Mouse (Mus musculus): ENCODE data around the gene Fkbp6. TPM values are rescaled to one million over a fixed set of nuclear protein-coding genes. Genes with fewer than 3 reads are reported as not detected.
A peak's percentile ranks its signal among the peaks of the same experiment; 100 is the strongest.
"Not testable (repeated sequence)": the region's sequence is repeated elsewhere in the genome, so short reads cannot be mapped to it uniquely, and the experiment has no call there.

Gene Fkbp6
- polyA plus RNA-seq, 1 experiment from 2014 or later = not detected

GRCm38 (mm10) chr5:135369787-135370654 lies 20.2 kb upstream of the Fkbp6 start, which contains the start of gene Nsun5:
TSS of gene Nsun5 (plus strand) at chr5:135369953.
- Histone ChIP-seq H3K4me3 (peak within 1 kb of the TSS; percentile 84), H3K27ac (peak within 1 kb of the TSS; percentile 70; the same call in 1 of the 2 replicates), H3K27me3 (peaks cover 6% of the 10 kb centered on the region; the same call in 1 of the 2 replicates), H3K9ac (peak within 1 kb of the TSS; percentile 93), H3K4me2 (peak within 1 kb of the TSS; percentile 88), H3K9me3 (replicated peaks) (no peaks in the 10 kb centered on the region), H3K36me3 (ENCODE audit: poor library complexity, severe bottlenecking) (peaks cover 36% of the 10 kb centered on the region), H3K4me1 (peaks cover 22% of the 10 kb centered on the region)
- WGBS = 1% methylated on average over 64 of the region's 64 CpGs
- ATAC-seq = peak; percentile 84

- peaks cover 21% of the 10 kb centered on the region for H3K4me1 ChIP-seq
- not testable (repeated sequence) for ATAC-seq; H3K9me3 ChIP-seq (replicated peaks); H3K27ac ChIP-seq; H3K27me3 ChIP-seq
- peak overlapping the region; percentile 93 for H3K9ac ChIP-seq
- peak overlapping the region; percentile 88 for H3K4me2 ChIP-seq
- peaks cover 28% of the 10 kb centered on the region for H3K36me3 ChIP-seq (ENCODE audit: poor library complexity, severe bottlenecking)
- H3K4me3 ChIP-seq = peak overlapping the region; percentile 84
- 61% methylated on average over 9 of the region's 9 CpGs for WGBS
Observed at GRCm38 (mm10) chr5:135369196-135369595, 19.4 kb upstream of the Fkbp6 start.

GRCm38 (mm10) chr5:135368312-135368711 lies 18.5 kb upstream of the Fkbp6 start:
- no peak overlapping the region for H3K4me3 ChIP-seq
- 87% methylated on average over 6 of the region's 6 CpGs for WGBS
- no peak overlapping the region for H3K4me2 ChIP-seq
- H3K9me3 ChIP-seq (replicated peaks) = no peaks in the 10 kb centered on the region
- no peak overlapping the region for H3K27ac ChIP-seq
- peaks cover 7% of the 10 kb centered on the region; the same call in 1 of the 2 replicates for H3K27me3 ChIP-seq
- no peak overlapping the region for H3K9ac ChIP-seq
- peaks cover 19% of the 10 kb centered on the region for H3K36me3 ChIP-seq (ENCODE audit: poor library complexity, severe bottlenecking)
- peaks cover 21% of the 10 kb centered on the region for H3K4me1 ChIP-seq
- no peak for ATAC-seq

- Histone ChIP-seq H3K9me3 (replicated peaks) (no peaks in the 10 kb centered on the region), H3K27ac (no peak overlapping the region), H3K9ac (no peak overlapping the region), H3K36me3 (ENCODE audit: poor library complexity, severe bottlenecking) (peaks cover 15% of the 10 kb centered on the region), H3K4me1 (peaks cover 21% of the 10 kb centered on the region), H3K27me3 (peaks cover 7% of the 10 kb centered on the region; the same call in 1 of the 2 replicates), H3K4me3 (no peak overlapping the region), H3K4me2 (no peak overlapping the region)
- ATAC-seq = no peak
- WGBS = 55% methylated on average over 6 of the region's 6 CpGs
Observed at GRCm38 (mm10) chr5:135367841-135368240, 18.0 kb upstream of the Fkbp6 start.

- Histone ChIP-seq H3K27ac (no peak overlapping the region), H3K27me3 (peaks cover 7% of the 10 kb centered on the region; the same call in 1 of the 2 replicates), H3K4me1 (0 out of 2 replicates have a peak, but pooled peaks cover 1% of the 10 kb centered on the region), H3K36me3 (ENCODE audit: poor library complexity, severe bottlenecking) (no peaks in the 10 kb centered on the region), H3K4me3 (no peak overlapping the region), H3K9me3 (replicated peaks) (no peaks in the 10 kb centered on the region), H3K9ac (no peak overlapping the region), H3K4me2 (no peak overlapping the region)
- no peak for ATAC-seq
- 24% methylated on average over 12 of the region's 12 CpGs for WGBS
Observed at GRCm38 (mm10) chr5:135363540-135363939, 13.7 kb upstream of the Fkbp6 start.

- no peak for ATAC-seq
- Histone ChIP-seq H3K27ac (no peak overlapping the region), H3K4me1 (no peaks in the 10 kb centered on the region), H3K9me3 (replicated peaks) (peaks cover 2% of the 10 kb centered on the region), H3K27me3 (peaks cover 7% of the 10 kb centered on the region; the same call in 1 of the 2 replicates), H3K36me3 (ENCODE audit: poor library complexity, severe bottlenecking) (no peaks in the 10 kb centered on the region), H3K9ac (no peak overlapping the region), H3K4me3 (no peak overlapping the region), H3K4me2 (no peak overlapping the region)
- WGBS = 91% methylated on average over 3 of the region's 3 CpGs
Observed at GRCm38 (mm10) chr5:135362572-135362971, 12.7 kb upstream of the Fkbp6 start.

GRCm38 (mm10) chr5:135359772-135360171 lies 9.9 kb upstream of the Fkbp6 start:
- Histone ChIP-seq H3K36me3 (ENCODE audit: poor library complexity, severe bottlenecking) (no peaks in the 10 kb centered on the region), H3K9ac (no peak overlapping the region), H3K4me3 (no peak overlapping the region), H3K27ac (no peak overlapping the region), H3K9me3 (replicated peaks) (peaks cover 4% of the 10 kb centered on the region), H3K4me2 (no peak overlapping the region), H3K4me1 (no peaks in the 10 kb centered on the region), H3K27me3 (no peaks in the 10 kb centered on the region)
- WGBS = 93% methylated on average over 2 of the region's 2 CpGs
- no peak for ATAC-seq

- ATAC-seq = no peak
Observed at GRCm38 (mm10) chr5:135357556-135357955, 7.7 kb upstream of the Fkbp6 start.

GRCm38 (mm10) chr5:135356090-135356489 lies 6.2 kb upstream of the Fkbp6 start:
- Histone ChIP-seq H3K9ac (no peak overlapping the region), H3K27me3 (peaks cover 11% of the 10 kb centered on the region), H3K4me3 (no peak overlapping the region), H3K4me2 (no peak overlapping the region), H3K27ac (no peak overlapping the region), H3K36me3 (ENCODE audit: poor library complexity, severe bottlenecking) (no peaks in the 10 kb centered on the region), H3K4me1 (no peaks in the 10 kb centered on the region), H3K9me3 (replicated peaks) (peaks cover 4% of the 10 kb centered on the region)
- 59% methylated on average over 1 of the region's 1 CpGs for WGBS
- ATAC-seq = no peak

More at GRCm38 (mm10) chr5:135357556-135357955, 7.7 kb upstream of the Fkbp6 start:
- Histone ChIP-seq H3K36me3 (ENCODE audit: poor library complexity, severe bottlenecking) (no peaks in the 10 kb centered on the region), H3K27me3 (peaks cover 9% of the 10 kb centered on the region), H3K9ac (no peak overlapping the region), H3K4me1 (no peaks in the 10 kb centered on the region), H3K9me3 (replicated peaks) (peaks cover 4% of the 10 kb centered on the region), H3K27ac (no peak overlapping the region), H3K4me2 (no peak overlapping the region), H3K4me3 (no peak overlapping the region)
- 85% methylated on average over 2 of the region's 2 CpGs for WGBS

GRCm38 (mm10) chr5:135353564-135353963 lies 3.7 kb upstream of the Fkbp6 start:
- Histone ChIP-seq H3K36me3 (ENCODE audit: poor library complexity, severe bottlenecking) (no peaks in the 10 kb centered on the region), H3K4me1 (no peaks in the 10 kb centered on the region), H3K27ac (no peak overlapping the region), H3K4me3 (no peak overlapping the region), H3K9me3 (replicated peaks) (peaks cover 4% of the 10 kb centered on the region), H3K4me2 (no peak overlapping the region), H3K9ac (no peak overlapping the region), H3K27me3 (peaks cover 11% of the 10 kb centered on the region)
- WGBS = 16% methylated on average over 20 of the region's 20 CpGs
- ATAC-seq = no peak

GRCm38 (mm10) chr5:135352995-135353394 lies 3.2 kb upstream of the Fkbp6 start, which contains the start of gene Trim50:
TSS of gene Trim50 (plus strand) at chr5:135353295.
- no peak within 1 kb of the TSS for H3K9ac ChIP-seq
- no peak for ATAC-seq
- no peak within 1 kb of the TSS for H3K4me2 ChIP-seq
- no peak within 1 kb of the TSS for H3K27ac ChIP-seq
- H3K36me3 ChIP-seq (ENCODE audit: poor library complexity, severe bottlenecking) = no peaks in the 10 kb centered on the region
- peaks cover 4% of the 10 kb centered on the region for H3K9me3 ChIP-seq (replicated peaks)
- peaks cover 11% of the 10 kb centered on the region for H3K27me3 ChIP-seq
- no peaks in the 10 kb centered on the region for H3K4me1 ChIP-seq
- H3K4me3 ChIP-seq = no peak within 1 kb of the TSS
- 62% methylated on average over 9 of the region's 9 CpGs for whole genome bisulfite sequencing

GRCm38 (mm10) chr5:135351606-135352005 lies 1.8 kb upstream of the Fkbp6 start:
- H3K4me2 ChIP-seq = no peak overlapping the region
- no peak for ATAC-seq
- no peak overlapping the region for H3K4me3 ChIP-seq
- H3K27me3 ChIP-seq = peaks cover 11% of the 10 kb centered on the region
- H3K4me1 ChIP-seq = no peaks in the 10 kb centered on the region
- no peak overlapping the region for H3K27ac ChIP-seq
- WGBS = 86% methylated on average over 13 of the region's 13 CpGs
- H3K9me3 ChIP-seq (replicated peaks) = no peaks in the 10 kb centered on the region
- no peak overlapping the region for H3K9ac ChIP-seq
- no peaks in the 10 kb centered on the region for H3K36me3 ChIP-seq (ENCODE audit: poor library complexity, severe bottlenecking)
